Mouse (Mus musculus) hindbrain, embryonic 10.5 days (tissue): Measurements from ENCODE around the gene Lgsn. TPM values are rescaled to one million over a fixed set of nuclear protein-coding genes. Genes with fewer than 3 reads are reported as not detected.

Source experiments
- DNase-seq: peaks from one replicate; pipeline ENCODE4 v3.0.0-alpha.2; 2017; ENCODE audit warnings: low spot score
- H3K27ac ChIP-seq: fragments of 300-500 bp; sonication (generic); 2 replicates; pipeline ENCODE4 v1.5.1; 2016; ENCODE audit warnings: mild to moderate bottlenecking, moderate library complexity
- H3K27me3 ChIP-seq: fragments of 300-500 bp; sonication (generic); 2 replicates; pipeline ENCODE4 v1.6.1; 2016; ENCODE audit warnings: mild to moderate bottlenecking; ENCODE audit not compliant: poor library complexity, insufficient read depth, severe bottlenecking
- H3K36me3 ChIP-seq: fragments of 300-500 bp; sonication (generic); 2 replicates; pipeline ENCODE4 v1.6.1; 2016; ENCODE audit warnings: mild to moderate bottlenecking, moderate library complexity
- H3K4me1 ChIP-seq: fragments of 300-500 bp; sonication (generic); replicated peaks from 2 replicates; pipeline ENCODE4 v1.6.1; 2016; ENCODE audit warnings: mild to moderate bottlenecking
- H3K4me3 ChIP-seq: fragments of 300-500 bp; sonication (generic); 2 replicates; pipeline ENCODE4 v1.5.1; 2016; ENCODE audit warnings: mild to moderate bottlenecking, moderate library complexity
- H3K9me3 ChIP-seq: fragments of 300-500 bp; sonication (generic); 2 replicates; pipeline ENCODE4 v1.6.1; 2016; ENCODE audit warnings: mild to moderate bottlenecking, moderate library complexity
- WGBS: fragments of 180-500 bp; shearing (Covaris S2); methylation state at CpG from one replicate; pipeline ENCODE4 v1.1.7; 2016; 5-methylcytosine and 5-hydroxymethylcytosine counted together
- polyA plus RNA-seq: library from polyadenylated mRNA; unstranded; fragments of >200 nt; fragmentation: Nextera tagmentation; extraction: Ambion mirVana; gene quantifications from 2 replicates; pipeline ENCODE4 v1.2.1, GENCODE M21; 2016

The Lgsn gene
- polyA plus RNA-seq, 1 experiment from 2014 or later: not detected

DNA sequence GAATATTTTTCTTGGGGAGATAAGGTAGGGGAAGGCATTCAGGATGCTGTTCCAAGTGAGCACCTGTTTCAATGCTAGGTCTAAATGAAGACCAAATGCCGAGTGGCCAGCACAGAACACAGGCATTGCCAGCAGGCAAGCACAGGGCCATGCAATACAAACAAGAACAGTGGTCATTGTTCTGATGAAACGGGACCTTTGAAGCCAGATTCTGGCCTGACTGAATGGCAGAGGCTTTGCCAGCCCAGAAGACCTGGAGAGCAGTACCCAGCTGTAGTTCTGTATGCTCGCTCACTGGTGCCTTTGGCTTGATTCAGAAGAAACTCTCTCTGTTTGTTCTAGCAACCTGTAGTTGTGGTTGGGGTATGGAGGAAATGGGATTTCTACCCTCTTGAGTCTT lies 800 bp upstream of the Lgsn start:
- no peaks in the 10 kb centered on the region for H3K36me3 ChIP-seq
- no peak for DNase-seq

DNA sequence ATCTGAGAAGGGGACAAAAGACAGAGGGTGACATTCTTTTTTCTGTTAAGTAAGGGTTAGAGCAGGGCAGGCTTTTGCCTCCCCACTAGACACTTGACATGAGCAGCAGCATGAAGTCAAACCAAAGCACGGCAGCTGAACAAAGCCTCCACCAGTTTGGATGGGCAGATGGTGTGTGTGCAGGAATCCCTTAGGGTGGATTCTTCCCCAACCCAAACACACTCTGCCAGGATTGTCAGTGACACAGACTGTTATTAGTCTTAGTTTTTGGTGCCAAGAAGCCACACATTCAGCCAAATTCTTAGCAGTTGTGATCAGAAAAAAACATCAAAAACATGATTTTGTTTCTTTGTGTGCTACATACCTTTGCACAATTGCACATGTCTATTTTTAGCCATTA lies 2.1 kb downstream of the Lgsn start:
- no peaks in the 10 kb centered on the region for H3K36me3 ChIP-seq
- H3K9me3 ChIP-seq: no peaks in the 10 kb centered on the region
- 54% methylated on average over 1 of the region's 1 CpGs for WGBS
- no peaks in the 10 kb centered on the region for H3K27me3 ChIP-seq
- H3K27ac ChIP-seq: no peak overlapping the region
- H3K4me3 ChIP-seq: no peak overlapping the region
- no peak for DNase-seq
- H3K4me1 ChIP-seq: no peaks in the 10 kb centered on the region

More for the DNA sequence above, 800 bp upstream of the Lgsn start:
- H3K27me3 ChIP-seq: no peaks in the 10 kb centered on the region
- H3K27ac ChIP-seq: no peak overlapping the region
- no peaks in the 10 kb centered on the region for H3K9me3 ChIP-seq
- no peak overlapping the region for H3K4me3 ChIP-seq
- WGBS: 74% methylated on average over 3 of the region's 3 CpGs
- no peaks in the 10 kb centered on the region for H3K4me1 ChIP-seq

DNA sequence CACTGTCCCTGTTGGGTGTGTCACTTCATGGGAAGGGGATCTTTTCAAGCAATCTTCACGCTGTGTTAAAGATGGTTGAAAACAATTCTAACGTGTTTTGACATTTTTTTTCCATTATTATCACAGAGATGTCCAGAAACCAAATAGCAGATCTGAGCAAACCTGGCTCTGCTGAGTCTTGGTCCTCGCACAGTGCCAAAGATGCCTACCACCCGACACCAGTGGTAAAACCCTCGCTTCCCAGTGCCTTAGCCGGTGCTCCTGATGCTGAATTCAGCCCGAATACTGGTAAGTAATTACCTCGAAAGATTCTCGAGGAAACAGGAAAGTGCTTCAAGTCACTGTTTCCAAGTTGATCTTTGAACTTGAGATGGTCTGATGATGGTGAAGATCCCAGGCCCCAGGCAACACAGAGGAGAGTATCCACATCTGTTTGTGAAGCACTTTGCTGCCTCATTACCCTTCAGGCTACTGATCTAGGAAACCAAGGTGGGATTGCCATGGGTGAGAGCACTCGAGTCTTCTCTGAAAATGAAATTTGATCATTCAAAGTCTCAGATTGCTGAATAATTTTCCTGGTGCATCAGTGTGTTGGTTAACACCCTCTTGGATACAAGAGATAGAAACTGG lies 14.2 kb downstream of the Lgsn start:
- 81% methylated on average over 10 of the region's 10 CpGs for WGBS
- no peak for DNase-seq
- Histone ChIP-seq H3K27me3 (no peaks in the 10 kb centered on the region), H3K36me3 (no peaks in the 10 kb centered on the region), H3K9me3 (no peaks in the 10 kb centered on the region), H3K4me3 (no peak overlapping the region), H3K4me1 (no peaks in the 10 kb centered on the region), H3K27ac (no peak overlapping the region)

DNA sequence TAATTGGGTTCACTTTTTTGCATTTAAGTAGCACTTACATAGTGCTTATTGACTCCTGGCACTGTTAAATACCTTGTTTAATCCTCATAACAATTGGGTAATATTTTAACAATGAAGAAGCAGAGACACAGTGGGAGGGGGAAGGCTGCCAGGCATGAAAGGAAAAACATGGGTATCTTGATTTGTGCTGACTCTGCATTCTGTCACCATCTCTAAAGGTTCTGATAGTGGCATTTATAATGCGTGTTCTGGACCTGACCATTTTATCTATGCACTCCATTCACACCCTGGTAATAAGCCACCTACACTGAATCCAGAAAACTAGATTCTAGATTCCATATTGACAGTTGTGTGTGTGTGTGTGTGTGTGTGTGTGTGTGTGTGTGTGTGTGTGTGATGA lies 19.4 kb downstream of the Lgsn start:
- Histone ChIP-seq H3K9me3 (no peaks in the 10 kb centered on the region), H3K36me3 (no peaks in the 10 kb centered on the region), H3K27ac (no peak overlapping the region), H3K27me3 (no peaks in the 10 kb centered on the region), H3K4me1 (no peaks in the 10 kb centered on the region), H3K4me3 (no peak overlapping the region)
- DNase-seq: no peak
- 83% methylated on average over 1 of the region's 1 CpGs for WGBS

DNA sequence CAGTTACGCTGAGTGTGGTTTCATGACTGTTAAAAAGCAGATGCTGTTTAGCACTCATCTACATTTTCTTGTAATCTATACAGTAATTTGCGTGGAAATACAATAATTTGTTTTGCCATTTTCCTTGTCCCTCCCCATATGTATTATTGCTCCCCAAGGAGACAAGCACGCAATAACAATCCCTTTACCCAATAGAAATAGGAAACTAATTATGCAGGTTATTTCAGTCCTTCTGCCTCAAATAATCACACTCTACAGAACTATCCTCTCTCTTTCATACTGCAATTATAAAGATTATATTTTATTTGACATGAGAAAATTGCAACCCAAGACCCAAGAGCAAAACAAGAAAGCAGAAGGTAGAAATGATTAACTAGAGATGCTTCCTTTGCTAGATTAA lies 20.8 kb downstream of the Lgsn start:
- Histone ChIP-seq H3K4me1 (no peaks in the 10 kb centered on the region), H3K27ac (no peak overlapping the region), H3K36me3 (no peaks in the 10 kb centered on the region), H3K4me3 (no peak overlapping the region), H3K27me3 (no peaks in the 10 kb centered on the region), H3K9me3 (no peaks in the 10 kb centered on the region)
- DNase-seq: no peak
- 92% methylated on average over 3 of the region's 3 CpGs for WGBS

DNA sequence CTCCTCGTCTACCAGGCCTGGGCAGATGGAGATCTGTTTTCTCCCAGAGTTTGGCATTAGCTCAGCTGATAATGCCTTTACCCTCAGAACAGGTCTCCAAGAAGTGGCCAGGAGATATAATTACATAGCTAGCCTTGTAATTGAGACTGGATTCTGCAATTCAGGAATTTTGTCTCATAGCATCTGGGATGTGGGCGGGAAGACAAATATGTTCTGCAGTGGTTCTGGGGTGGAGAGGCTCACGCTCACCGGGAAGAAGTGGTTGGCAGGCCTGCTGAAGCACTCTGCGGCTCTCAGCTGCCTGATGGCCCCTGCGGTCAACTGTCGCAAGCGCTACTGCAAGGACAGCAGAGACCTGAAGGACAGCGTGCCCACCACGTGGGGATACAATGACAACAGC lies 27.6 kb downstream of the Lgsn start:
- H3K4me3 ChIP-seq: no peak overlapping the region
- WGBS: 94% methylated on average over 10 of the region's 10 CpGs
- no peak overlapping the region for H3K27ac ChIP-seq
- no peaks in the 10 kb centered on the region for H3K27me3 ChIP-seq
- H3K9me3 ChIP-seq: no peaks in the 10 kb centered on the region
- H3K36me3 ChIP-seq: no peaks in the 10 kb centered on the region
- H3K4me1 ChIP-seq: no peaks in the 10 kb centered on the region
- DNase-seq: no peak

DNA sequence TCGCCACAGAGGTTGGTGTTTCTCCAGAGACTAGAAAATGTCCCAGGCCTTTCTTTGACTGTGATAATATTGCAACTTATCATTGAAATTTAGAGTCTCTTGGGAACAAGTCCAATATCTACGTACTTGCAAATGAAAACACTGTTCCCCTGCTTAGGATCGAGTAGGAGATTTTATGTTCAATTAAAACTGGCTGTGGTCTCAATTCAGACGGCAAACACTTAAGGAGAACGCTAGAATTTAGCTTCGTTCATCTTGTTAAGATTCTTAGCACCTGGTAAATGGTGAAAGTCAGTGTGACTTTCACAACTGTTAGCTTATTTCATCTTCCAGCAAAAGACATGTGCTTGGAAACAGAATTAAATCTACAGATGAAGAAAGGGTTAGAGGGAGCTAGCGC lies 29.1 kb downstream of the Lgsn start:
- DNase-seq: no peak
- no peaks in the 10 kb centered on the region for H3K4me1 ChIP-seq
- 87% methylated on average over 7 of the region's 7 CpGs for WGBS
- H3K27ac ChIP-seq: no peak overlapping the region
- no peaks in the 10 kb centered on the region for H3K36me3 ChIP-seq
- H3K27me3 ChIP-seq: no peaks in the 10 kb centered on the region
- no peaks in the 10 kb centered on the region for H3K9me3 ChIP-seq
- H3K4me3 ChIP-seq: no peak overlapping the region

DNA sequence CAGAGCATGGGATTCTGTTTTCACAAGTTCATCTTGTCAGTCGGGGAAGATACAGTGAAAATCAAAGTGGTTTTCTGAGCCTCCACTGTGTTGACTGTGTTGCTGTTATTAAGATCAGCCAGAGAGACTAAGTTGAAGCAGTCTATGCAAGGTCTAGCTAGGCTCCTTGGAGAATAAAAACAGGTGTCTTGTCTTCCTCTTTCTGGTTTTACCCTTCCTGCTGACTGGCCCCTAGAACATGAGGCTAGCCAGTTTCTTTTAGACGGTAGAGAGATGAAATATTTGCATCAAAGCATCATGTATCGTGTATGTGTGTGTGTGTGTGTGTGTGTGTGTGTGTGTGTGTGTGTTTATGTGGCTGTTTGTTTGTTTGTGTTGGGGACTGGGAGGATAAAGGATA lies 29.6 kb downstream of the Lgsn start:
- H3K27me3 ChIP-seq: no peaks in the 10 kb centered on the region
- H3K4me3 ChIP-seq: no peak overlapping the region
- no peaks in the 10 kb centered on the region for H3K36me3 ChIP-seq
- H3K9me3 ChIP-seq: no peaks in the 10 kb centered on the region
- no peak for DNase-seq
- H3K27ac ChIP-seq: no peak overlapping the region
- H3K4me1 ChIP-seq: no peaks in the 10 kb centered on the region
- 86% methylated on average over 3 of the region's 3 CpGs for WGBS

DNA sequence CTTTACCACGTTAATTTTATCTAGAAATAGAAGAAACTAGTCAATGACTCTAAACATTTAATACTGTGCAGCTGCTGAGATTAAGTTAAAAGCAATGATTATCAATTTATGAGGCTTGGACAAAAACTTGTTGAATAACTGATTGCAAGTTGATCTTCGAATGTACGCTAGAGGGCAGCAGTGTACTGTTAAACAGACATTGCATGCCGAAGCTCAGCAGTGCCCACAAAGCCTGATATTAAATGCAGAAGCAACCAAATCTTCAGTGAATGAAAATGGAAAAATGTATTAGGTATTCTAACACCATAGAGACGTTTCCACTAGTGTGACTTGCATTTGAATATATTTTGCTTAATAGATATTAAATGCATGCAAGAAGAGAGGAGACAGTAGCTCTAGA lies 33.9 kb downstream of the Lgsn start:
- no peaks in the 10 kb centered on the region for H3K9me3 ChIP-seq
- WGBS: 2% methylated on average over 5 of the region's 5 CpGs
- H3K36me3 ChIP-seq: no peaks in the 10 kb centered on the region
- H3K27ac ChIP-seq: no peak overlapping the region
- peak; percentile 17 for DNase-seq
- no peaks in the 10 kb centered on the region for H3K4me1 ChIP-seq
- H3K4me3 ChIP-seq: no peak overlapping the region
- H3K27me3 ChIP-seq: no peaks in the 10 kb centered on the region

DNA sequence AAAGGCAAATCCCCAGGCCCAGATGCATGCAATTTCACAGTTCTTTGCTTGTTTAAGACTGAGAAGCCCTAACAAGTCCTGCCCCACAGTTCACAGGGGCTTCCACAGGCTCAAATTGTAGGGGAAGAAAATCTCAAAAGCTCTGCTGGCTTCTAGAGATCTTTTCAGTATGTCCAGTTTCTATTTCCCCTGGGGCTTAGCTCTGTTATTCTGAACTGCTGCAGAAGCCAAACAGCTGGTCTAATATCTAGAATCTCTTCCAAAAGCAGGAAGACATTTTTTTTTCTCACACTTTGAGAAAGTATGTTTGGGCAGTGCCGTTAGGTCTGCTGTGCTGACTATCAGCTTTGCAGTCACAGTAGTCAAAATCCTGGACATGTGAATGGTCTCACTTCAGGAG lies 38.6 kb downstream of the Lgsn start:
- DNase-seq: no peak
- no peaks in the 10 kb centered on the region for H3K36me3 ChIP-seq
- H3K27ac ChIP-seq: no peak overlapping the region
- no peaks in the 10 kb centered on the region for H3K4me1 ChIP-seq
- no peaks in the 10 kb centered on the region for H3K27me3 ChIP-seq
- WGBS: 85% methylated on average over 1 of the region's 1 CpGs
- no peaks in the 10 kb centered on the region for H3K9me3 ChIP-seq
- H3K4me3 ChIP-seq: no peak overlapping the region

DNA sequence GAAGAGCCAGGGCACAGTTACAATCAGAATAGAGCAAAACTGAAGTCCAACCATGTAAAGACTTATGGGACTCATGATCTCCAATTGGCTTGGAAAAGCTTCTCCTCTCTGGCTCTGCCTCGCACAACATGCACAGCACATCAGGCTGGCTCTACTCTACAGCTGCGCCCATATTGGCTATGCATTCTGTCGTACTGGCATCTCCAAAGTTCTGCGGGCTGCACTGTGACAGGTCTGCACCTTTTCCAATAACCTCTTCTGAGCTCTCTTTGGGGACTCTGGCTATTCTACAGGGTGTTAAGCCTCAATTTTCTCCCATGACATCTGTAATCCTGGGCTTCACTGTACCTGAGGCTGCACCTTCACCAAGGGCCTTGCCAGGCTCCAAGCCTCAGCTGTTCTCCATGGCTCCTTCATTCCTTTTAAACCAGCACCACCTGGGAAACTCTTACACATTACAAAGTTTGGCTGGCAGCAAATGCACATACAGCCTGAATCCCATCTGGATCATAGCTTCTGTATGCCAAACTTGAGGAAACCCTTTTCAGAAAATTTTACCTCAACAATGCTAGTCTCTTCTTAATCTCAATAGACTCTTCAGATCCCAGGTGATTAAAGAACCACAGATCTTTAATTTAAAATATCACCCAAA lies 44.5 kb downstream of the Lgsn start:
- H3K27me3 ChIP-seq: no peaks in the 10 kb centered on the region
- no peak overlapping the region for H3K4me3 ChIP-seq
- no peaks in the 10 kb centered on the region for H3K4me1 ChIP-seq
- DNase-seq: no peak
- H3K9me3 ChIP-seq: no peaks in the 10 kb centered on the region
- 93% methylated on average over 4 of the region's 4 CpGs for WGBS
- no peak overlapping the region for H3K27ac ChIP-seq
- no peaks in the 10 kb centered on the region for H3K36me3 ChIP-seq

DNA sequence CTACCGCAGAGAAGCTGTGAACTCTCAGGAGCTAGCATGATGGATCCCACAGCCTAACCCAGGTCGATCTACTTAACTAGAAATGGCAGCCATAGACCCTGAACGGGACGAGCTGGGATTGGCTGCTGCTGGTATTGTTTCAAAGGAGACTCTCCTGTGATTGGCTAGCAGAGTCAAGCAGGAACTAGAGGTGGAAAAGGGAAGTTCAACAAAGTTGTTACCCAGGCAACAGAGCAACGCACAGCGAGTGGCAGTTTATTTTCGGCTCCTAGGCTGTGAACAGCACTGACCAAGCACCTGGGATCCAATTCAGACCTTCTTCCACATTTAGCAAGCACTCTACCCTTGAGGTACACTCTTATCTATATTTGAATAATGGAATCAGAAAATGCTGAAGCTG lies 46.4 kb downstream of the Lgsn start, which contains the start of the genes 4931428L18Rik and Pih1d3:
Gene 4931428L18Rik, minus strand, starts transcription at position 121 of the 400 bp plus-strand sequence.
Gene Pih1d3, plus strand, starts transcription at position 275 of the 400 bp plus-strand sequence.
- WGBS: 87% methylated on average over 7 of the region's 7 CpGs
- DNase-seq: no peak
- Histone ChIP-seq H3K4me3 (no peak within 1 kb of the TSS), H3K4me1 (no peaks in the 10 kb centered on the region), H3K27ac (no peak within 1 kb of the TSS), H3K36me3 (no peaks in the 10 kb centered on the region), H3K27me3 (no peaks in the 10 kb centered on the region), H3K9me3 (no peaks in the 10 kb centered on the region)

DNA sequence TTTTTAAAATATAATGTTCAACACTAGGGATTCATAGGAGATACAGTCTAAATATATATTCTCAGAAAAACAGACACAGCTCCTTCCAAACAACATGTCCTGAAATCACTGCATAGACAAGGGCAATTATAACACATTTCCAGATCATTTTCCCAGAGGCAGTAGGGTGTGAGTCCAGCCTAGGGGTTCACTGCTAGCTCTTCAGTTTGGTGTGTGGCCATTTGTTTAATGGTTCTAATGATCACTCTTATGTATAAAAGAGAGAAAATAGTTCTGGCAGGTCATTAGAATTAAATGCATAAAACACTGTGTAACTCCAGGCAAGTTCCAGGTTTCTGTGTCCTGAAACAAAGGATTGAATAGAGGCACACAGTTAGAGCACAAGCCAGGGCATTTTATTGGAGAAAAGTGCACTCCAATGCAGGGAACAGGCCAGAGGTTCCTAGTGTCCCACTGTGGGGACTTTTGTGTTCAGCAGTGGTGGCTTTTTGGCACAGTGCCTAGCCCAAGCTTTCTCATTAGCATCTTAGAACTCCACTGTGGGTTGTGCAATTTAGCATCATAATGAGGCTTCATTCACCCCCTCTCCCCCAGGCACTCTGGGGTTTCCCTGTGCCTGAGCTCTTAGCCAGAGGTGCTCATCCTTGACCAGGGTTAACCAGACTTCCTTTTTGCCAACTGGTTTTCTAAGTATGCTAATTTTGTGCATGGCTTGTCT lies 57.3 kb downstream of the Lgsn start:
- Histone ChIP-seq H3K27me3 (no peaks in the 10 kb centered on the region), H3K4me3 (no peak overlapping the region), H3K27ac (no peak overlapping the region), H3K4me1 (peaks cover 6% of the 10 kb centered on the region), H3K36me3 (no peaks in the 10 kb centered on the region), H3K9me3 (no peaks in the 10 kb centered on the region)
- DNase-seq: no peak
